Mouse (Mus musculus) kidney, embryonic 14.5 days (tissue): ENCODE measurements around the gene Gm10720. TPM values are rescaled to one million over a fixed set of nuclear protein-coding genes. Genes with fewer than 3 reads are reported as not detected.
"Not testable (repeated sequence)": the region's sequence is repeated elsewhere in the genome, so short reads cannot be mapped to it uniquely, and the experiment has no call there.

Experiments used
- ATAC-seq: fragments of 200-750 bp; cut with Nextera tagmentation; 2 replicates; pipeline ENCODE4 v1.8.0; 2017; ENCODE audit warnings: moderate number of reproducible peaks, mild to moderate bottlenecking, moderate TSS enrichment, moderate library complexity; ENCODE audit not compliant: low FRiP score, low TSS enrichment
- H3K27ac ChIP-seq: fragments of 300-500 bp; sonication (generic); 2 replicates; pipeline ENCODE4 v1.5.1; 2014; ENCODE audit warnings: low read depth, mild to moderate bottlenecking, low read length, moderate library complexity, mixed read lengths
- H3K27me3 ChIP-seq: fragments of 300-500 bp; sonication (generic); 2 replicates; pipeline ENCODE4 v1.6.1; 2014; ENCODE audit warnings: mild to moderate bottlenecking, low read length; ENCODE audit not compliant: control insufficient read depth, insufficient read depth
- H3K36me3 ChIP-seq: fragments of 300-500 bp; sonication (generic); 2 replicates; pipeline ENCODE4 v1.6.1; 2014; ENCODE audit warnings: low read length, mixed read lengths; ENCODE audit not compliant: control insufficient read depth, insufficient read depth
- H3K4me1 ChIP-seq: fragments of 300-500 bp; sonication (generic); 2 replicates; pipeline ENCODE4 v1.6.1; 2014; ENCODE audit warnings: low read length, mixed read lengths; ENCODE audit not compliant: control insufficient read depth, insufficient read depth
- H3K4me2 ChIP-seq: fragments of 300-500 bp; sonication (generic); replicated peaks from 2 replicates; pipeline ENCODE4 v1.6.1; 2014; ENCODE audit warnings: low read depth, mild to moderate bottlenecking, low read length
- H3K4me3 ChIP-seq: fragments of 300-500 bp; sonication (generic); 2 replicates; pipeline ENCODE4 v1.5.1; 2014; ENCODE audit warnings: mild to moderate bottlenecking, low read length
- H3K9ac ChIP-seq: fragments of 300-500 bp; sonication (generic); 2 replicates; pipeline ENCODE4 v1.6.1; 2014; ENCODE audit warnings: low read depth, mild to moderate bottlenecking, low read length, moderate library complexity
- H3K9me3 ChIP-seq: fragments of 300-500 bp; sonication (generic); 2 replicates; pipeline ENCODE4 v1.6.1; 2016; ENCODE audit warnings: low read length; ENCODE audit not compliant: control insufficient read depth
- WGBS: fragments of 180-500 bp; shearing (Covaris S2); extraction: QIAGEN DNeasy Blood & Tissue Kit; methylation state at CpG from one replicate; pipeline ENCODE4 v1.1.7; 2014; 5-methylcytosine and 5-hydroxymethylcytosine counted together
- polyA plus RNA-seq: library from polyadenylated mRNA; unstranded; fragments of >200 nt; fragmentation: Nextera tagmentation; extraction: Ambion mirVana; gene quantifications from 2 replicates; pipeline ENCODE4 v1.2.1, GENCODE M21; 2014

Gm10720 gene
- polyA plus RNA-seq, 1 experiment from 2014 or later: not detected

- not testable (repeated sequence) for H3K9me3 ChIP-seq, H3K9ac ChIP-seq, H3K27me3 ChIP-seq, ATAC-seq, H3K36me3 ChIP-seq, H3K4me3 ChIP-seq, H3K4me1 ChIP-seq, H3K4me2 ChIP-seq, H3K27ac ChIP-seq
- 95% methylated on average over 2 of the region's 7 CpGs for WGBS
These were observed 3.3 kb upstream of the Gm10720 start for GRCm38 (mm10) chr9:3012054-3012621.

DNA sequence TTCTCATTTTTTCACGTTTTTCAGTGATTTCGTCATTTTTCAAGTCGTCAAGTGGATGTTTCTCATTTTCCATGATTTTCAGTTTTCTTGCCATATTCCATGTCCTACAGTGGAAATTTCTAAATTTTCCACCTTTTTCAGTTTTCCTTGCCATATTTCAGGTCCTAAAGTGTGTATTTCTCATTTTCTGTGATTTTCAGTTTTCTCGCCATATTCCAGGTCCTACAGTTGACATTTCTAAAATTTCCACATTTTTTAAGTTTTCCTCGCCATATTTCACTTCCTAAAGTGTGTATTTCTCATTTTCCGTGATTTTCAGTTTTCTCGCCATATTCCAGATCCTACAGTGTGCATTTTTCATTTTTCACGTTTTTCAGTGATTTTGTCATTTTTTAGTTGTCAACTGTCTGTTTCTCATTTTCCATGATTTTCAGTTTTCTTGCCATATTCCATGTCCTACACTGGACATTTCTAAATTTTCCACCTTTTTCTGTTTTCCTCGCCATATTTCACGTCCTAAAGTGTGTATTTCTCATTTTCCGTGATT is 2.6 kb upstream of the Gm10720 start, which contains the start of gene Gm10721:
Gm10721 (plus strand) TSS at position 408 of the 547 bp plus-strand sequence.
- no CpG with 5 or more reads among the region's 11 CpGs for WGBS

DNA sequence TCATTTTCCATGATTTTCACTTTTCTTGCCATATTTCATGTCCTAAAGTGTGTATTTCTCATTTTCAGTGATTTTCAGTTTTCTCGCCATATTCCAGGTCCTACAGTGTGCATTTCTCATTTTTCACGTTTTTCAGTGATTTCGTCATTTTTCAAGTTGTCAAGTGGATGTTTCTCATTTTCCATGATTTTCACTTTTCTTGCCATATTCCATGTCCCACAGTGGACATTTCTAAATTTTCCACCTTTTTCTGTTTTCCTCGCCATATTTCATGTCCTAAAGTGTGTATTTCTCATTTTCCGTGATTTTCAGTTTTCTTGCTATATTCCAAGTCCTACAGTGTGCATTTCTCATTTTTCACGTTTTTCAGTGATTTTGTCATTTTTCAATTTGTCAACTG is 442 bp downstream of the Gm10720 start:
- not testable (repeated sequence) for H3K9me3 ChIP-seq, ATAC-seq, H3K9ac ChIP-seq, H3K4me1 ChIP-seq, H3K4me2 ChIP-seq, H3K36me3 ChIP-seq, H3K27ac ChIP-seq, H3K27me3 ChIP-seq, H3K4me3 ChIP-seq
- 64% methylated on average over 4 of the region's 6 CpGs for WGBS

More for the DNA sequence above, 2.6 kb upstream of the Gm10720 start, which contains the start of gene Gm10721:
- not testable (repeated sequence) for H3K27ac ChIP-seq, H3K4me2 ChIP-seq, H3K27me3 ChIP-seq, H3K9me3 ChIP-seq, H3K4me1 ChIP-seq, H3K9ac ChIP-seq, H3K36me3 ChIP-seq, H3K4me3 ChIP-seq
- peak; percentile 39; the same call in 1 of the 2 replicates for ATAC-seq

DNA sequence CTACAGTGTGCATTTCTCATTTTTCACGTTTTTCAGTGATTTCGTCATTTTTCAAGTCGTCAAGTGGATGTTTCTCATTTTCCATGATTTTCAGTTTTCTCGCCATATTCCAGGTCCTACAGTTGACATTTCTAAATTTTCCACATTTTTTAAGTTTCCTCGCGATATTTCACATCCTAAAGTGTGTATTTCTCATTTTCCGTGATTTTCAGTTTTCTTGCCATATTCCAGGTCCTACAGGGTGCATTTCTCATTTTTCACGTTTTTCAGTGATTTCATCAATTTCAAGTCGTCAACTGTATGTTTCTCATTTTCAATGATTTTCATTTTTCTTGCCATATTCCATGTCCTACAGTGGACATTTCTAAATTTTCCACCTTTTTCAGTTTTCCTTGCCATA is 1.7 kb downstream of the Gm10720 start, which contains the start of gene Gm10719:
Gm10719 (plus strand) TSS at position 301 of the 400 bp plus-strand sequence.
- H3K27ac ChIP-seq, H3K4me2 ChIP-seq, H3K4me1 ChIP-seq, H3K36me3 ChIP-seq, H3K27me3 ChIP-seq, H3K9me3 ChIP-seq, ATAC-seq, H3K9ac ChIP-seq, H3K4me3 ChIP-seq: not testable (repeated sequence)
- WGBS: 83% methylated on average over 1 of the region's 9 CpGs

- not testable (repeated sequence) for H3K9me3 ChIP-seq, H3K9ac ChIP-seq, H3K4me2 ChIP-seq, H3K27me3 ChIP-seq, H3K4me3 ChIP-seq, H3K27ac ChIP-seq, H3K36me3 ChIP-seq, H3K4me1 ChIP-seq, ATAC-seq
- 68% methylated on average over 9 of the region's 9 CpGs for WGBS
These were observed 3.5 kb downstream of the Gm10720 start for GRCm38 (mm10) chr9:3018944-3019343.

DNA sequence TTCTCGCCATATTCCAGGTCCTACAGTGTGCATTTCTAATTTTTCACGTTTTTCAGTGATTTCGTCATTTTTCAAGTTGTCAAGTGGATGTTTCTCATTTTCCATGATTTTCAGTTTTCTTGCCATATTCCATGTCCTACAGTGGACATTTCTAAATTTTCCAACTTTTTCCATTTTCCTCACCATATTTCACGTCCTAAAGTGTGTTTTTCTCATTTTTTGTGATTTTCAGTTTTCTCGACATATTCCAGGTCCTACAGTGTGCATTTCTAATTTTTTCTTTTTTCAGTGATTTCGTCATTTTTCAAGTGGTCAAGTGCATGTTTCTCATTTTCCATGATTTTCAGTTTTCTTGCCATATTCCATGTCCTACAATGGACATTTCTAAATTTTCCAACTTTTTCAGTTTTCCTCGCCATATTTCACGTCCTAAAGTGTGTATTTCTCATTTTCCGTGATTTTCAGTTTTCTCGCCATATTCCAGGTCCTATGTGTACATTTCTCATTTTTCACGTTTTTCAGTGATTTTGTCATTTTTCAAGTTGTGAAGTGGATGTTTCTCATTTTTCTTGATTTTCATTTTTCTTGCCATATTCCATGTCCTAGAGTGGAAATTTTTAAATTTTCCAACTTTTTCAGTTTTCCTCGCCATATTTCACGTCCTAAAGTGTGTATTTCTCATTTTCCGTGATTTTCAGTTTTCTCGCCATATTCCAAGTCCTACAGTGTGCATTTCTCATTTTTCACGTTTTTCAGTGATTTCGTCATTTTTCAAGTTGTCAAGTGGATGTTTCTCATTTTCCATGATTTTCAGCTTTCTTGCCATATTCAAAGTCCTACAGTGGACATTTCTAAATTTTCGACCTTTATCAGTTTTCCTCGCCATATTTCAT is 4.6 kb downstream of the Gm10720 start:
- H3K36me3 ChIP-seq, H3K4me2 ChIP-seq, H3K27ac ChIP-seq, H3K9me3 ChIP-seq, H3K27me3 ChIP-seq, H3K4me3 ChIP-seq, H3K9ac ChIP-seq, H3K4me1 ChIP-seq: not testable (repeated sequence)
- 79% methylated on average over 11 of the region's 19 CpGs for WGBS
- 0 out of 2 replicates have a peak, but pooled peaks have one; percentile 65 for ATAC-seq

- H3K27me3 ChIP-seq, H3K36me3 ChIP-seq, H3K27ac ChIP-seq, ATAC-seq, H3K4me2 ChIP-seq, H3K9me3 ChIP-seq, H3K4me1 ChIP-seq, H3K4me3 ChIP-seq, H3K9ac ChIP-seq: not testable (repeated sequence)
- WGBS: 70% methylated on average over 9 of the region's 13 CpGs
These were observed 7.0 kb downstream of the Gm10720 start for GRCm38 (mm10) chr9:3022316-3023008.

DNA sequence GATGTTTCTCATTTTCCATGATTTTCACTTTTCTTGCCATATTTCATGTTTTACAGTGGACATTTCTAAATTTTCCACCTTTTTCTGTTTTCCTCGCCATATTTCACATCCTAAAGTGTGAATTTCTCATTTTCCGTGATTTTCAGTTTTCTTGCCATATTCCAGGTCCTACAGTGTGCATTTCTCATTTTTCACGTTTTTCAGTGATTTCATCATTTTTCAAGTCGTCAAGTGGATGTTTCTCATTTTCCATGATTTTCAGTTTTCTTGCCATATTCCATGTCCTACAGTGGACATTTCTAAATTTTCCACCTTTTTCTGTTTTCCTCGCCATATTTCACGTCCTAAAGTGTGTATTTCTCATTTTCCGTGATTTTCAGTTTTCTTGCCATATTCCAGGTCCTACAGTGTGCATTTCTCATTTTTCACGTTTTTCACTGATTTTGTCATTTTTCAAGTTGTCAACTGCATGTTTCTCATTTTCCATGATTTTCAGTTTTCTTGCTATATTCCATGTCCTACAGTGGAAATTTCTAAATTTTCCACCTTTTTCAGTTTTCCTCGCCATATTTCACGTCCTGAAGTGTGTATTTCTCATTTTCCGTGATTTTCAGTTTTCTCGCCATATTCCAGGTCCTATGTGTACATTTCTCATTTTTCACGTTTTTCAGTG is 8.0 kb downstream of the Gm10720 start, which contains the start of gene Gm10718:
Gm10718 (plus strand) TSS at position 236 of the 673 bp plus-strand sequence.
- not testable (repeated sequence) for H3K9ac ChIP-seq, H3K4me2 ChIP-seq, H3K9me3 ChIP-seq, H3K27me3 ChIP-seq, H3K36me3 ChIP-seq, ATAC-seq, H3K4me1 ChIP-seq, H3K27ac ChIP-seq, H3K4me3 ChIP-seq
- WGBS: 72% methylated on average over 9 of the region's 13 CpGs
